Mouse (Mus musculus) midbrain, postnatal 0 days (tissue): ENCODE data around the gene Cav2. TPM values are rescaled to one million over a fixed set of nuclear protein-coding genes. Genes with fewer than 3 reads are reported as not detected.

Source experiments
- ATAC-seq: fragments of 200-750 bp; cut with Nextera tagmentation; 2 replicates; pipeline ENCODE4 v1.8.0; 2017; ENCODE audit warnings: moderate number of reproducible peaks, mild to moderate bottlenecking, moderate TSS enrichment, moderate library complexity; ENCODE audit not compliant: low FRiP score
- DNase-seq: peaks from one replicate; pipeline ENCODE4 v3.0.0-alpha.2; 2015; ENCODE audit warnings: low spot score
- H3K27ac ChIP-seq: fragments of 300-500 bp; sonication (generic); 2 replicates; pipeline ENCODE4 v1.5.1; 2014; ENCODE audit warnings: low read depth, mild to moderate bottlenecking, low read length, mixed read lengths
- H3K27me3 ChIP-seq: fragments of 300-500 bp; sonication (generic); 2 replicates; pipeline ENCODE4 v1.6.1; 2014; ENCODE audit warnings: low read length, control low read depth, mixed read lengths; ENCODE audit not compliant: insufficient read depth
- H3K36me3 ChIP-seq: fragments of 300-500 bp; sonication (generic); 2 replicates; pipeline ENCODE4 v1.6.1; 2014; ENCODE audit warnings: low read length, control low read depth, mixed read lengths; ENCODE audit not compliant: insufficient read depth
- H3K4me1 ChIP-seq: fragments of 300-500 bp; sonication (generic); 2 replicates; pipeline ENCODE4 v1.6.1; 2014; ENCODE audit warnings: mild to moderate bottlenecking, control low read depth, antibody characterized with exemption, low read length, mixed read lengths; ENCODE audit not compliant: insufficient read depth
- H3K4me2 ChIP-seq: fragments of 300-500 bp; sonication (generic); 2 replicates; pipeline ENCODE4 v1.6.1; 2014; ENCODE audit warnings: low read depth, mild to moderate bottlenecking, low read length, mixed read lengths; ENCODE audit not compliant: poor library complexity, severe bottlenecking
- H3K4me3 ChIP-seq: fragments of 300-500 bp; sonication (generic); 2 replicates; pipeline ENCODE4 v1.5.1; 2014; ENCODE audit warnings: low read depth, mild to moderate bottlenecking, low read length, moderate library complexity
- H3K9ac ChIP-seq: fragments of 300-500 bp; sonication (generic); replicated peaks from 2 replicates; pipeline ENCODE4 v1.6.1; 2014; ENCODE audit warnings: mild to moderate bottlenecking, low read length, moderate library complexity, mixed read lengths; ENCODE audit not compliant: poor library complexity, severe bottlenecking
- H3K9me3 ChIP-seq: fragments of 300-500 bp; sonication (generic); 2 replicates; pipeline ENCODE4 v1.6.1; 2016; ENCODE audit warnings: low read length, control low read depth
- CTCF ChIP-seq: IDR thresholded peaks from 2 replicates; pipeline ENCODE4 v1.5.1; 2016; ENCODE audit warnings: antibody characterized with exemption, mild to moderate bottlenecking
- WGBS: fragments of 180-500 bp; shearing (Covaris S2); extraction: QIAGEN DNeasy Blood & Tissue Kit; methylation state at CpG from one replicate; pipeline ENCODE4 v1.1.7; 2014; 5-methylcytosine and 5-hydroxymethylcytosine counted together
- polyA plus RNA-seq: library from polyadenylated mRNA; unstranded; fragments of >200 nt; fragmentation: Nextera tagmentation; extraction: Ambion mirVana; gene quantifications from 2 replicates; pipeline ENCODE4 v1.2.1, GENCODE M21; 2015
- total RNA-seq: library from RNA; depleted of rRNA; stranded (reverse); fragments of >200 nt; gene quantifications from 2 replicates; pipeline ENCODE4 v1.2.3, GENCODE M21; 2014; rRNA removed

Cav2 gene
- total RNA-seq: 16.3 and 18.6 TPM in 2 replicates
- polyA plus RNA-seq: 17.0 and 19.2 TPM in 2 replicates

GRCm38 (mm10) chr6:17280939-17281756, at the start of gene Cav2:
TSS of gene Cav2 (plus strand) at chr6:17281185.
- peak within 1 kb of the TSS; percentile 46 for H3K9ac ChIP-seq
- H3K27me3 ChIP-seq: no peaks in the 10 kb centered on the region; the same call in 1 of the 2 replicates
- 1% methylated on average over 35 of the region's 40 CpGs for WGBS
- H3K4me2 ChIP-seq: peak within 1 kb of the TSS; percentile 74
- no peaks in the 10 kb centered on the region for H3K9me3 ChIP-seq
- H3K4me3 ChIP-seq: peak within 1 kb of the TSS; percentile 45
- no peak for TF ChIP-seq CTCF
- no peaks in the 10 kb centered on the region for H3K36me3 ChIP-seq
- ATAC-seq: peak; percentile 83
- DNase-seq: peak; percentile 50
- H3K4me1 ChIP-seq: no peaks in the 10 kb centered on the region
- H3K27ac ChIP-seq: no peak within 1 kb of the TSS

DNA sequence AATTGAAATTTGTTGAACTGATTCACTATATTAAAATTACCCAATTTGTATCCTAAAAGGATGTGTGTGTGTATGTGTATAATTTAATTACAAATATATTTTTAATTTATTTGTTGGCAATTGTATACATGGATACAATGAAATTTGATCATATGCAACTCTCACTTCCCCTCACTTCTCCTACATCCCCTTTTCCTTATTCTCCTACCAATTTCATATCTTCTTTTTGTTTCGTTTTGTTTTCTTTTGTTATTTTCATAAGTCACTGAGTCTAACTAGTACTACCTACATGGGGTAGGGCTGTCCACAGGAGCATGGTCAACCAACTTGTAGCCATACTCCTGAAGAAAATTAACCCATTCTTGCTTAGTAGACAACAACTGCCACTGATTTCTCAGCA, 41.3 kb upstream of the Cav2 start:
- Histone ChIP-seq H3K9me3 (no peaks in the 10 kb centered on the region), H3K4me1 (no peaks in the 10 kb centered on the region), H3K27me3 (no peaks in the 10 kb centered on the region), H3K27ac (no peak overlapping the region), H3K36me3 (no peaks in the 10 kb centered on the region), H3K9ac (no peak overlapping the region), H3K4me3 (no peak overlapping the region), H3K4me2 (no peak overlapping the region)
- DNase-seq (no peak), ATAC-seq (no peak)
- TF ChIP-seq CTCF: no peak
- WGBS: 93% methylated on average over 1 of the region's 1 CpGs

DNA sequence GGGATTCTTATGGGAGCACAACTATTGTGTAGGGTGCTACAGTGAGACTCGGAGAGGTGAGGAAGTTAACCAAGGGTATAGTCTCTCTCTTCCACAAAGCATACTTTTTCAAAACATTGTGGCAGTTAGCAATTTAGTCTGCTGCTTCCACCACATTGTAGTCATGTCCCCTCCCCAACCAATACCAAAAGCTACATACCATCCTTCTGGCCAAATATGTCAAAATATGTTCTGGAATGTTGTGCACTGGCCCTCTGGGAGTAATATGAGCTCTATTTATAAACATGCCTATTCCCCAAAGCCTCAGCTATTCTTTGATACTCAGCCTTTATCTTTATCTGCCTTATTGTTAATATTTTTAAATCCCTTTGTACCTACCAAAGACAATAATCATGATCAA, 40.0 kb upstream of the Cav2 start:
- no peaks in the 10 kb centered on the region for H3K9me3 ChIP-seq
- no peaks in the 10 kb centered on the region for H3K27me3 ChIP-seq
- H3K4me3 ChIP-seq: no peak overlapping the region
- H3K4me1 ChIP-seq: no peaks in the 10 kb centered on the region
- no peak for ATAC-seq
- no peak overlapping the region for H3K4me2 ChIP-seq
- TF ChIP-seq CTCF: no peak
- no peak overlapping the region for H3K27ac ChIP-seq
- WGBS: 87% methylated on average over 1 of the region's 1 CpGs
- DNase-seq: no peak
- no peak overlapping the region for H3K9ac ChIP-seq
- no peaks in the 10 kb centered on the region for H3K36me3 ChIP-seq

GRCm38 (mm10) chr6:17246959-17247358, 34.0 kb upstream of the Cav2 start:
- no peaks in the 10 kb centered on the region for H3K27me3 ChIP-seq
- no peaks in the 10 kb centered on the region for H3K36me3 ChIP-seq
- WGBS: 94% methylated on average over 2 of the region's 2 CpGs
- ATAC-seq (no peak), DNase-seq (no peak)
- no peaks in the 10 kb centered on the region for H3K4me1 ChIP-seq
- no peak overlapping the region for H3K4me3 ChIP-seq
- no peaks in the 10 kb centered on the region for H3K9me3 ChIP-seq
- no peak overlapping the region for H3K4me2 ChIP-seq
- no peak overlapping the region for H3K9ac ChIP-seq
- TF ChIP-seq CTCF: no peak
- H3K27ac ChIP-seq: no peak overlapping the region

GRCm38 (mm10) chr6:17247673-17248072, 33.3 kb upstream of the Cav2 start:
- Histone ChIP-seq H3K27me3 (no peaks in the 10 kb centered on the region), H3K27ac (no peak overlapping the region), H3K9me3 (no peaks in the 10 kb centered on the region), H3K9ac (no peak overlapping the region), H3K4me1 (no peaks in the 10 kb centered on the region), H3K36me3 (no peaks in the 10 kb centered on the region), H3K4me2 (no peak overlapping the region), H3K4me3 (no peak overlapping the region)
- TF ChIP-seq CTCF: no peak
- DNase-seq (no peak), ATAC-seq (no peak)
- 93% methylated on average over 3 of the region's 3 CpGs for WGBS

DNA sequence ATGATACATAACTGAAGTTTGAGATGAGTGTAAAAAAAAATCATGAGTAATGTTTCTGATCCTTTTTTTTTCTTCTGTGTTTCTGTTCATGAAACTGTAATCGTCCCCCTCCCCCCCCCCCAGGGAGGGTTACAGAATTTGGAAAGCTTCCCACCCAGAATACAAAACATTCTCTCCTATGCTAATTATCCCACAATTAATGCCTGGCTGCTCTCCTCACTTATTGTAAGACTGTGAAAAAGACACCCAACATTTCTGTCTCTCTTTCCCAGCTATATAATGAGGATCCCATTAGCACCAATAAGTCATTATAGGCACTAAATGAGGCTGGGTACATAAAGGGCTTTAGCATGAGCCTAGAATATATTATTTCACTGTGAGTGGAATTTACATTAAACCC, 32.7 kb upstream of the Cav2 start:
- no peak overlapping the region for H3K27ac ChIP-seq
- DNase-seq (no peak), ATAC-seq (no peak)
- no peak overlapping the region for H3K9ac ChIP-seq
- no peaks in the 10 kb centered on the region for H3K9me3 ChIP-seq
- no peak for TF ChIP-seq CTCF
- no peaks in the 10 kb centered on the region for H3K27me3 ChIP-seq
- H3K4me3 ChIP-seq: no peak overlapping the region
- H3K4me1 ChIP-seq: no peaks in the 10 kb centered on the region
- WGBS: 56% methylated on average over 1 of the region's 1 CpGs
- no peak overlapping the region for H3K4me2 ChIP-seq
- no peaks in the 10 kb centered on the region for H3K36me3 ChIP-seq
